Mouse (Mus musculus) lung, adult 2 months (tissue): Measurements from ENCODE around the gene 4931406C07Rik.

Source experiments
- CTCF ChIP-seq: fragments of 200-500 bp; IDR thresholded peaks from 2 replicates; pipeline ENCODE4 v1.5.1; 2011; ENCODE audit warnings: mild to moderate bottlenecking, low read length, control low read depth; ENCODE audit not compliant: insufficient read depth
- POLR2A ChIP-seq: fragments of 200-500 bp; IDR thresholded peaks from 2 replicates; pipeline ENCODE4 v1.6.1; 2011; ENCODE audit warnings: low read depth, mild to moderate bottlenecking, control low read depth, low read length, borderline replicate concordance; ENCODE audit errors: extremely low read depth

DNA sequence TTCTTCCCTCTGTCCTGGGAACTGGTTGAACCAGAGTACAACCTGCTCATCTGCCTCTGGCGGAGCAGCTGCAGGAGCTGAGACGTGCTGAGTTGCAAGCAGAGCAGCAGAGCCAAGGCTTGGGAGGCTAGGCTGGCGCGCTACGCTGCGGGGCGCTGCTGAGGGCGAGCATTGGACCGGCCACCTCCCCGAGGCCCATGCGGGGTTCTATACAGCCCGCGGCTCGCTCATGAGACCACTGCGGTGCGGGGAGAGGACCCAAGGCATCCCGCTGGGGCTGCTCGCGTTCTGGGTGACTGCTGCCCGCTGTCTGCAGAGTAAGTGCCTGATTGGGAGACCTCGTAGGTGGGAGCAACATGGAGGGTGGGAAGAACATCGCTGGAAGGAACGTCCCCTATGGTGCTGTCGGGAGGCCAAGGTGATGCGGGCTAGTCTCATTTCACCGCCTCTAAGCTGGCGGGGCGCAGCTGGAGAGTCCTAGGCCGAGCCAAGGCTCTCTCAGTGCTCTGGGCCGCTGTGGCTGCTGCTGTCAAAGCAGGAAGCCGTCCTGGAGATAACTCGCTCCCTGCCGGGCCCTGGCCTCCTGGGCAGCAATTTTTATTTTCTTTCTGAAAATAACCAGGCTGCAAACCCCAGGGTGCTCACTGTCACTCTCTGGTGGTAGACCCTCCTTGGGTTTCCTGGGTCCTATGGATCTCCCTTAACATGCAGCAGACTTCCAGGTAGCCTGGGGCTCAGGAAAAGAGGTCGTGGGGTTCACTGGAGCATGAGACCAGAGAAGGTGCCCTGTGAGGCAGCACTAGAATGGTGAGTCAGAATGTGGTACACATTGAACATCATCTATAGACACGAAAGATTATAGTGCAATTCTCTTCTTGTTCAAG is 67.0 kb downstream of the 4931406C07Rik start, which contains the start of gene Vstm5:
- no peak for TF ChIP-seq CTCF
- no peak for TF ChIP-seq POLR2A
